Mouse (Mus musculus) embryonic facial prominence, embryonic 15.5 days (tissue): ENCODE measurements at regions not wholly inside any gene's neighbourhood (a gene's known extent, or its start where the extent isn't known, plus 50 kb on each side); places are given as distances from the start of the nearest gene placed in this dataset.
"Not testable (repeated sequence)": the region's sequence is repeated elsewhere in the genome, so short reads cannot be mapped to it uniquely, and the experiment has no call there.

Experiments
- ATAC-seq: fragments of 200-750 bp; cut with Nextera tagmentation; 2 replicates; pipeline ENCODE4 v1.8.0; 2017; ENCODE audit warnings: low read depth, moderate TSS enrichment; ENCODE audit not compliant: insufficient number of reproducible peaks, low FRiP score, low TSS enrichment
- H3K27ac ChIP-seq: fragments of 300-500 bp; sonication (generic); replicated peaks from 2 replicates; pipeline ENCODE4 v1.5.1; 2015; ENCODE audit warnings: mild to moderate bottlenecking, inconsistent platforms
- H3K27me3 ChIP-seq: fragments of 300-500 bp; sonication (generic); 2 replicates; pipeline ENCODE4 v1.6.1; 2015; ENCODE audit warnings: inconsistent platforms
- H3K36me3 ChIP-seq: fragments of 300-500 bp; sonication (generic); 2 replicates; pipeline ENCODE4 v1.6.1; 2015; ENCODE audit warnings: mild to moderate bottlenecking, inconsistent platforms
- H3K4me1 ChIP-seq: fragments of 300-500 bp; sonication (generic); 2 replicates; pipeline ENCODE4 v1.6.1; 2015; ENCODE audit warnings: inconsistent platforms
- H3K4me2 ChIP-seq: fragments of 300-500 bp; sonication (generic); replicated peaks from 2 replicates; pipeline ENCODE4 v1.6.1; 2015; ENCODE audit warnings: mild to moderate bottlenecking, inconsistent platforms
- H3K4me3 ChIP-seq: fragments of 300-500 bp; sonication (generic); replicated peaks from 2 replicates; pipeline ENCODE4 v1.5.1; 2015; ENCODE audit warnings: mild to moderate bottlenecking, inconsistent platforms
- H3K9ac ChIP-seq: fragments of 300-500 bp; sonication (generic); 2 replicates; pipeline ENCODE4 v1.6.1; 2015; ENCODE audit warnings: inconsistent platforms
- H3K9me3 ChIP-seq: fragments of 300-500 bp; sonication (generic); replicated peaks from 2 replicates; pipeline ENCODE4 v1.6.1; 2016; ENCODE audit warnings: inconsistent platforms
- WGBS: fragments of 180-500 bp; shearing (Covaris S2); methylation state at CpG from one replicate; pipeline ENCODE4 v1.1.7; 2015; 5-methylcytosine and 5-hydroxymethylcytosine counted together

DNA sequence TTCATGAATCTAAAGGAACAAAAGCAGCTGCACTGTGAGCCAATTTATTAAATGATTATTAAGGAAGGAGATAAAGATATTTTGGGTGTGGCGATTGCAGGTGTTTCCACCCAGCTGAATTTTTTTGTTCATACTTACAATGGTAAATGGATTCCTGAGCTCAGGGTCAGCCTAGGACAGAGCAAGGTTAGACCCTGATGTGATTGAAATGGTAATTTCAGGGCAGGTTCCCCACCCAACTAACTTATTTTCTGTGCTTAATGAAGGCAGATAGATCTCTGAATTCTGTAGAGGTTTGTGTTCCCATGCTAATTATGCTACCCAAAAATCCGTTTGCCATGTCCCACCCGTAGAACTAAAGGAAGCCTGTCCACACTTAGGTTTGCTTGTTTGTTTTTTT, 258.8 kb upstream of the St6gal2 start:
- 88% methylated on average over 3 of the region's 3 CpGs for WGBS
- ATAC-seq, result no peak

DNA sequence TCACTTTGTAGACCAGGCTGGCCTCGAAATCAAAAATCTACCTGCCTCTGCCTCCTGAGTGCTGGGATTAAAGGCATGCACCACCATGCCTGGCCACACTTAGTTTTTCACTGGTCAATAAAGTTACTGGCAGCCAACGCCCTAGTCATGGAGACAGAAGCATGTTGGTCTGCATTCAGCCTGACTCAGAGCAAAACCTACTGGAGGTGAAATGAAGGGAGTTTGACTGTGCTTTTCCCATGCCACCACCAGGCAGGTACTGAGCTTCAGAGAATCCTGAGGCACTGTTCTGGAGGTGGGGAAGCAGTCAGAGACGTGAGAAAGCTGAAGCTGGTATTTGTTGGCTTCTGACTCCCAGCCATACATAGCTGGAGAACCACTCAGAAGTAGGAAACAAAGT, 258.4 kb upstream of the St6gal2 start:
- no peak overlapping the region for H3K27ac ChIP-seq
- no peaks in the 10 kb centered on the region for H3K9me3 ChIP-seq
- no peak for ATAC-seq
- no peaks in the 10 kb centered on the region for H3K4me1 ChIP-seq
- 78% methylated on average over 3 of the region's 3 CpGs for WGBS
- H3K27me3 ChIP-seq, result no peaks in the 10 kb centered on the region
- H3K4me3 ChIP-seq, result no peak overlapping the region
- H3K4me2 ChIP-seq, result no peak overlapping the region
- H3K9ac ChIP-seq, result no peak overlapping the region
- no peaks in the 10 kb centered on the region for H3K36me3 ChIP-seq

More for the DNA sequence above, 258.8 kb upstream of the St6gal2 start:
- Histone ChIP-seq H3K36me3 (no peaks in the 10 kb centered on the region), H3K4me3 (no peak overlapping the region), H3K27me3 (no peaks in the 10 kb centered on the region), H3K4me2 (no peak overlapping the region), H3K27ac (no peak overlapping the region), H3K9me3 (no peaks in the 10 kb centered on the region), H3K4me1 (no peaks in the 10 kb centered on the region), H3K9ac (no peak overlapping the region)

DNA sequence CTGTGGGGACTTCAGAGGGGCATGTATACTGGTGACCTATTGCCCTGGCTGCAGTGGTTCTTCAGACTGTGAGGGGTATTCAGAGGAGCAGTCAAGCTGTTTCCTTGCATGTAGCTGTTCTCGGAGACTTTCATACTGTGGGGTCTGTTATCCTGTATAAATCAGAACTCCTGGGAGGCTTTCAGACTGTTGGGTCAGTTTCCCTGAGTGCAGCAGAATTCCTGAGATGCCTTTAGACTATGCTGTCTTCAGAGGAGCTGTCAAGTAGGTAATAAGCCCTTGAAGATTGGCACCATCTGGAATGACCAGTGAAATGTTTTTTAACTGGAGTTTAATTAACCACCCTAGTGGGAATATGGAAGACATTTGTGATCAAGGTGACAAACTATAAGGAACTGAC, 238.6 kb upstream of the St6gal2 start:
- Histone ChIP-seq H3K36me3 (no peaks in the 10 kb centered on the region), H3K4me2 (no peak overlapping the region), H3K9me3 (no peaks in the 10 kb centered on the region), H3K4me3 (no peak overlapping the region), H3K9ac (no peak overlapping the region), H3K27ac (no peak overlapping the region), H3K27me3 (no peaks in the 10 kb centered on the region), H3K4me1 (no peaks in the 10 kb centered on the region)
- 63% methylated on average over 1 of the region's 1 CpGs for WGBS
- ATAC-seq, result no peak

- not testable (repeated sequence) for H3K9ac ChIP-seq, H3K36me3 ChIP-seq, H3K27me3 ChIP-seq, H3K4me1 ChIP-seq, H3K27ac ChIP-seq, ATAC-seq, H3K4me3 ChIP-seq, H3K9me3 ChIP-seq, H3K4me2 ChIP-seq
- 84% methylated on average over 8 of the region's 8 CpGs for WGBS
Measured at GRCm38 (mm10) chr17:55218176-55219099, 226.7 kb upstream of the St6gal2 start.

- Histone ChIP-seq H3K4me2 (no peak overlapping the region), H3K4me1 (no peaks in the 10 kb centered on the region), H3K27me3 (no peaks in the 10 kb centered on the region), H3K9me3 (no peaks in the 10 kb centered on the region), H3K4me3 (no peak overlapping the region), H3K9ac (no peak overlapping the region), H3K36me3 (no peaks in the 10 kb centered on the region), H3K27ac (no peak overlapping the region)
- ATAC-seq, result no peak
- WGBS, result 68% methylated on average over 3 of the region's 3 CpGs
Measured at GRCm38 (mm10) chr17:55224058-55224457, 221.1 kb upstream of the St6gal2 start.

DNA sequence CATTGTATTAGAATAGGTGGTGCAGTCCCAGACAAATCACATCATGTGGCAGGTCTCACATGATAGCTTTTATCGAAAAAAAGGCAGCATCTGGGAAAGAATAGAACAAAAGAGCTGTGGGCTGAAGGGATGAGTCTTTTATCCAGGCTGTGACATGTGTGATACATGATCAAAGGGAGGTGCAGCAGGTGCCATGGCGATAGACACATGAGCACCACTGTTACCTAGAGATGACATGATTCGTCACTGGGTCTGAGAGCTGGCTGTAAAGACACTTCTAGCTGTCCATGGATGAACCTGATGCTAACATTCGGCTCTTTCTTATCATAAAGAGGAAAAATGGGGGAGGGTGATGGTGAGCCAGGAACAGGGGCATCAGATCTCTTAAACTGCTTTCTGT, 210.9 kb upstream of the St6gal2 start:
- Histone ChIP-seq H3K4me2 (no peak overlapping the region), H3K27me3 (no peaks in the 10 kb centered on the region), H3K9ac (no peak overlapping the region), H3K4me3 (no peak overlapping the region), H3K4me1 (no peaks in the 10 kb centered on the region), H3K27ac (no peak overlapping the region), H3K9me3 (no peaks in the 10 kb centered on the region), H3K36me3 (no peaks in the 10 kb centered on the region)
- 72% methylated on average over 4 of the region's 4 CpGs for WGBS
- ATAC-seq, result no peak

DNA sequence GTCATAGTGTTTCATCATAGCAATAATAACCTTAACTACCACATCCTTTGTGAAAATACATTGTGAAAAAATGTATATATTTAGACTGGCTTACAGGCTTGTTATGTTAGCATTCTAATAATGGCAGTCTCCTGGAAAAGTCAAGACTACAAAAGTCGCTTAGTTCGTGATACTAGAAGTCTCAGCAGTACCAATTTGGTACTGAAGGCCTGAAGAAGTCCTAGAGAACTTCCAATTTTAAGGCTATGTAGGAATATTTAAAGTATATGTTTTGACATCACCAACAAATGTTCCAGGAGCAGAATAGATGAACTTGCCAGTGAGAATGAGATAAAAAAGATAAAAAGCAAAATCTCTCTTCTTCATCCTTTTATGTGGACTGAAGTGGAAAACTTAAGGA, 182.5 kb upstream of the St6gal2 start:
- 92% methylated on average over 2 of the region's 2 CpGs for WGBS

DNA sequence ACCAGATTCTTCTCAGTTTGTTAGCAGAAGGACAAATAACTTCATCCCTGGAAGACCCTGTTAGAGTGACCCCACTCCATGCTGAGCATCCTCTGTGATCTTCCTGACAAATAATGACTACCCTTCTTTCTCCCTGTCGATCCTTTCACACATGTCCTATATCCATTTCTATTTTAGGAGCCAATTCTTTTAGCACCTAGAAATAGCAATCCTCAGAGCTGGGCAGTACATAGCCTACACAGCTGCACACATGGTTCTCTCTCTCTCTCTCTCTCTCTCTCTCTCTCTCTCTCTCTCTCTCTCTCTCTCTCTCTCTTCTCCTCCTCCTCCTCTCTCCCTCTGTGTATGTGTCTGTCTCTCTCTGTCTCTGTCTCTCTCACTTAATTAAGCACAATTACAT, 168.6 kb upstream of the St6gal2 start:
- no peak overlapping the region for H3K4me3 ChIP-seq
- no peak overlapping the region for H3K4me2 ChIP-seq
- no peaks in the 10 kb centered on the region for H3K4me1 ChIP-seq
- H3K27me3 ChIP-seq, result no peaks in the 10 kb centered on the region
- no peak for ATAC-seq
- no peaks in the 10 kb centered on the region for H3K36me3 ChIP-seq
- no peak overlapping the region for H3K9ac ChIP-seq
- no peaks in the 10 kb centered on the region for H3K9me3 ChIP-seq
- no peak overlapping the region for H3K27ac ChIP-seq
- 68% methylated on average over 1 of the region's 1 CpGs for WGBS

More for the DNA sequence above, 182.5 kb upstream of the St6gal2 start:
- no peak overlapping the region for H3K4me2 ChIP-seq
- no peaks in the 10 kb centered on the region for H3K27me3 ChIP-seq
- H3K36me3 ChIP-seq, result no peaks in the 10 kb centered on the region
- no peak for ATAC-seq
- H3K9me3 ChIP-seq, result no peaks in the 10 kb centered on the region
- H3K4me3 ChIP-seq, result no peak overlapping the region
- no peak overlapping the region for H3K9ac ChIP-seq
- H3K4me1 ChIP-seq, result no peaks in the 10 kb centered on the region
- no peak overlapping the region for H3K27ac ChIP-seq

DNA sequence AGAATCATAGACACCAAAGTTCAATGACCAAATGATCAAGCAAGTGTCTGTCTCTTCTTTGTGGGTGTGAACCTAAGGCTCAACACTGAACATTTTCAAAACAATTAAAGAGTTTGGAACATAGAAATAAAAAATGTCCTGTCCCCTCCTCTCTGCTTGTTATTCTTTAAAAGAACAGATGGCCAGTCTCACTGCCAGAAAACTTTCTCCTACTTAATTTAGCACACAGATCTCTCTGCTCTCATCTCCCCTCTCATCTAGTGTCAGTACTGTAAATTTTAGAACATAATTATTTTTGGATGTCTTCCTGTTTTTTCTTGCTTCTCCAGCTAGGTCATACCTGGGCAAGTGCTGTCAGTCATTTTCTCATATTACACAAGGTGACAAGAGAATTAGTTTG, 163.9 kb upstream of the St6gal2 start:
- Histone ChIP-seq H3K4me3 (no peak overlapping the region), H3K4me1 (no peaks in the 10 kb centered on the region), H3K4me2 (no peak overlapping the region), H3K27ac (no peak overlapping the region), H3K27me3 (no peaks in the 10 kb centered on the region), H3K9me3 (no peaks in the 10 kb centered on the region), H3K36me3 (no peaks in the 10 kb centered on the region), H3K9ac (no peak overlapping the region)
- ATAC-seq, result no peak

DNA sequence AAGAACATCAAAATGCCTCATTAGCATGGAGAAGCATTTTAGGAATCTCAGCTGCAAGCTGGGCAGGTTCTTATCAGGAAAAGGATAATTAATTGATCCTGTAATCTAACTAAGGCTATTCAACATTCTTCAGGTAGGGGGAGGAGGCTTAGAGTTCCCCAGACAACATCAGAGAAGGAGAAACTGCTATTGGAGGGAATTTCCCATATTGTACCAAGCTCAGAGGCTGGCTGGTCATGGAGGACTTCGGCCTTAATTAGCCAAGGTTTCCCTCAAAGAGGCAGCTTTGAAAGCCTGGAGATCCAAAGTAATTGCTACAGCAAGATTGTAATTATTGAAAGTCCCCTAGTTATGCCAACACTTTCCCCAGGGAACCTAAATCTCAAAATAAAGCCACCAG, 156.6 kb upstream of the St6gal2 start:
- Histone ChIP-seq H3K4me2 (no peak overlapping the region), H3K4me1 (no peaks in the 10 kb centered on the region), H3K36me3 (no peaks in the 10 kb centered on the region), H3K9ac (no peak overlapping the region), H3K9me3 (no peaks in the 10 kb centered on the region), H3K27ac (no peak overlapping the region), H3K27me3 (no peaks in the 10 kb centered on the region), H3K4me3 (no peak overlapping the region)
- 67% methylated on average over 1 of the region's 1 CpGs for WGBS
- ATAC-seq, result no peak

DNA sequence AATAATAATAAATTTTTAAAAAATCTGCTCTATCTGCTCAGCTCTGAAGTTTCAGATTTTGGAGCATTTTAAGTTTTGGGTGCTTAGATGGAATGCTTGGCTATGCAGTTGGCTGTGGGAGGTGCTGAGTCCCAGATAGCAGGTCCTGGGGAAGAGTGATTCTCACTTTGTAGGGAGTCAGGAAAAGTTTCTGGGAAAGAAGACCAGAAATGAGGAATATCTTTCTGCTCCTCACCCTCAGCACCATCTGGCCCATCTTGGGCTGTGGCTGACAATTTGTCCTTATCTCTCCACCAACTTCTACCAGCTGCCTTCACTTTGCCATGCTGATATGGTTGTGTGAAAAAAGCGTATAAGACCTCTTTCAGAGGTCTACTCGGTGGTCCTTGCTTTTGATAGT, 152.5 kb upstream of the St6gal2 start:
- no peak overlapping the region for H3K4me3 ChIP-seq
- no peaks in the 10 kb centered on the region for H3K4me1 ChIP-seq
- H3K27ac ChIP-seq, result no peak overlapping the region
- no peak overlapping the region for H3K9ac ChIP-seq
- no peaks in the 10 kb centered on the region for H3K9me3 ChIP-seq
- no peak for ATAC-seq
- 85% methylated on average over 2 of the region's 2 CpGs for WGBS
- H3K27me3 ChIP-seq, result no peaks in the 10 kb centered on the region
- no peaks in the 10 kb centered on the region for H3K36me3 ChIP-seq
- H3K4me2 ChIP-seq, result no peak overlapping the region

DNA sequence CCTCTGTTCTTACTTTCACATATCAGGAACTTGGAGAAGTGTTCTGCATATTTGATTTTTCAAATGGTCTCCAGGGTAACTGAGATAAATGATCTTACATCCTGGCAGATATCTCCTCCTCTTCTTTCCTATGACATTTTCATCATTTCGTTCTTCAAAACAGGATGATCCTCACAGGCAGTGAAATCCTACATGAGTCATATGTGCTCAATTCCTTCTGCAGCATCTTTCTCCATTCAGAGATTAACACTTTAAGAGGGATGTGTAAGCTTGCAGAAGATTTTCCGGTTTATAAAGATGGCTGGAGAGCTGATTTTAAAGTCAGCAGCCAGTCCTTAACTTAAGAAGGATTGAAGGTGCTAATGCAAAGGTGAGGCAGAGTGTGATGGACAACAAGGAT, 148.5 kb upstream of the St6gal2 start:
- Histone ChIP-seq H3K27me3 (no peaks in the 10 kb centered on the region), H3K4me2 (no peak overlapping the region), H3K9me3 (no peaks in the 10 kb centered on the region), H3K4me3 (no peak overlapping the region), H3K9ac (no peak overlapping the region), H3K4me1 (no peaks in the 10 kb centered on the region), H3K36me3 (no peaks in the 10 kb centered on the region), H3K27ac (no peak overlapping the region)
- WGBS, result 79% methylated on average over 2 of the region's 2 CpGs
- ATAC-seq, result no peak
